Mouse (Mus musculus) cerebellum, adult 11-12 months (tissue): ENCODE results near the gene Ralgapb.

Experiments
- DNase-seq: peaks from one replicate; pipeline ENCODE4 v3.0.0; 2022

Gene Ralgapb

DNA sequence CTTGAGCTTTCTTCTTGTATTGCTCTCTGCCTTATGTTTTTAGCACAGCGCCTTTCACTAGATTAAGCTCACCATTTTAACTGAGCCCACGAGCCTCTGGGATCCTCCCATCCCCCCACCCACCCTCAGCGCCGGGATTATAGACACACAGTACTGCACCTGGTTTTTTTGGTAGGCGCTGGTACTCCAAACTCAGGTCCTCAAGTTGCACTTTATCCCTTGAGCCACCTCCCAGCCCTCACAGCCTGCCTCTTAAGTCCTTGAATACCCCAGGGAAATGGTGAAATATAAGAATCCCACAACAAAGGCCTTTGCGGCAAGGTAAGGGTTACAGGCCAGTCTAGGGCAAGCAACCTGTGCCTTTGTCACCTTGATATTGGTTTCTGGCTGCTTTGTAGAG, 110.2 kb downstream of the Ralgapb start:
- no peak for DNase-seq

DNA sequence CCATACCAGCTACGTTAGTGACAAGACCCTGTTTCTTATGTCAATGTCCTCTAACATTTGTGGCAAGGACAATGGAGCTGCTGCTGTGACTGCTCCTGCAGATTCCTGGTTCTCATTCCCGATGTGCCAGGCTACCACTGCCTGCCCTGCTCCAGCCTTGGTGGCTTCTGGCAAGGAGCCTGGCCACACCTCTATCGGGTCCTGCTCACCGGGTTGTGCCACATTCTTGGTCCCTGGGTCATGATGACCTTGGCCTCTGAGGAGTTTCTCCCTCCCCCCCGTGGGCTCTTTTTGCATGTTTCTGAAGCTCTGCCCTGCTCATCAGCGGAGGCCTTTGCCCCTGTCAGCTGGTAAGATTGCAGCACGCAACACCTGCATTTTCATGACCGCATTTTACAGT, 113.4 kb downstream of the Ralgapb start:
- no peak for DNase-seq

DNA sequence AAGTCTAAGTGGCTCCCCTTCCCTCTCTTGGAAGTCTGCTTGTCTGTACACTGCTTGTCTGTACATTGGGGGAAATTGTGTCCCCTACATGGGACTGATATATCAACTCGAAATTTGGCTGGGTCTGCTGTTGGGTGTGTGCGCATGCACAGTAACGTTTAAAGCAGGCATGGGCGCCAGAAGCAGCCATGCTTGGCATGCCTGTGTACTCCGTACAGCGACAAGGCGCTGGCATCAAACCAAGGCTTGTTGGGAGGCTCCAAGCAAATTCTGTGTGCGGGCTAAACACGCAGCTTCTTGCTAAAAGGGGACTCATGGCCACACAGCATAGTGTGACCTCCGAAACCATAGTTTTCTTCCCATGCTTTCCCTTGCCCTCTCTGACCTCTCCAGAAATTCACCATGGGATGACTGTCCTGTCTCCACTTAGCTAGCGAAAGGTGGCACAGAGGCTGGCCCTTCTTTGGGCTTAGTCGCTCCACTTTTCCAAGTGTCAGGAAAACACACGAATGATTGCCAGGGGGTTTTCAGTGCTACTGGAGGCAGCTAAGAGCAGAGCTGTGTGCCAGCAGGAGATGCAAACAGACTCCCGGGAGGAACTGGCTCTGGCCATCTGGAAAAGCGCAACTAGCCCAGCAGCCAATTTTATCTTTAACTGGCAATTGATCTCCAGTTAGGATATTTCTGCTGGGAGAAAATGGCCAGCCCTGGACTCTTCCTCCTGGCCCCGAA, 114.6 kb downstream of the Ralgapb start:
- DNase-seq = no peak

DNA sequence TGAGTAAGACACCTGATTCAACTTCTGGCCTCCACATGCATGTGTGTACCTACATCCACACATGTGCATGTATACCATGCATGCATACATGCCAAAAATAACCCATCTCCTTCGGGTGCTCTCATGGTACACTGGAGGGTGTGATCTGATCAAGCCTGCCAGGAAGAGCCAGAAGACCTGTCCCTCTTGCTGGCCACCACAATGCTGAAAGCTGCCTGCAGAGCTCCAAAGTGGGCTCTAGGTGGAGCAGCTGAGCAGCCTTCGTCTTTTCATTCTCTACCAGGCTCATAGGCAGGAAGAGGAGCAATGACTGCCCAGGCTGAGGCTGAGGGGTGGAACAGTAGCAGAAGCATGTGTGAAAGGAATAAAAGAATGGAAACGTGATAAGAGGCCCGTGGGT, 124.4 kb downstream of the Ralgapb start:
- peak; percentile 18 for DNase-seq

DNA sequence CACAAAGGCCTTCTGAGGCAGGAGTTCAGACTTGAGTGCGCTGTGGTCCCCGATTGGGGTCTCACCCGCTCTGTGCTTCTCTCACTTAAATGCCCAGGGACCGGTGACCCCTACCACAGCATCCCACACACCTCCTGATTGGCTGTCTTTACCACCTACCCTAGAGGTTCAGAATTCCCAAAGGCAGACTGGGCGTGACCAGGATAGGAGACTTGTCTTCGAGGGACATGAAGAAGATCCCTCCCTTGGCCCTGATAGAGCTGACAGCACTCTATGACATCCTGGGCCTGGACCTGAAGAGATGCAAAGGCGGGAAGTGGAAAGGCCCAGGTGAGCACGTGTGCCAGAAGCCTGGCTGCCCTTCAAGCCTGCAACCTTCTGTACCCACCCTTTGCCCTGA, 124.9 kb downstream of the Ralgapb start:
- DNase-seq = no peak

DNA sequence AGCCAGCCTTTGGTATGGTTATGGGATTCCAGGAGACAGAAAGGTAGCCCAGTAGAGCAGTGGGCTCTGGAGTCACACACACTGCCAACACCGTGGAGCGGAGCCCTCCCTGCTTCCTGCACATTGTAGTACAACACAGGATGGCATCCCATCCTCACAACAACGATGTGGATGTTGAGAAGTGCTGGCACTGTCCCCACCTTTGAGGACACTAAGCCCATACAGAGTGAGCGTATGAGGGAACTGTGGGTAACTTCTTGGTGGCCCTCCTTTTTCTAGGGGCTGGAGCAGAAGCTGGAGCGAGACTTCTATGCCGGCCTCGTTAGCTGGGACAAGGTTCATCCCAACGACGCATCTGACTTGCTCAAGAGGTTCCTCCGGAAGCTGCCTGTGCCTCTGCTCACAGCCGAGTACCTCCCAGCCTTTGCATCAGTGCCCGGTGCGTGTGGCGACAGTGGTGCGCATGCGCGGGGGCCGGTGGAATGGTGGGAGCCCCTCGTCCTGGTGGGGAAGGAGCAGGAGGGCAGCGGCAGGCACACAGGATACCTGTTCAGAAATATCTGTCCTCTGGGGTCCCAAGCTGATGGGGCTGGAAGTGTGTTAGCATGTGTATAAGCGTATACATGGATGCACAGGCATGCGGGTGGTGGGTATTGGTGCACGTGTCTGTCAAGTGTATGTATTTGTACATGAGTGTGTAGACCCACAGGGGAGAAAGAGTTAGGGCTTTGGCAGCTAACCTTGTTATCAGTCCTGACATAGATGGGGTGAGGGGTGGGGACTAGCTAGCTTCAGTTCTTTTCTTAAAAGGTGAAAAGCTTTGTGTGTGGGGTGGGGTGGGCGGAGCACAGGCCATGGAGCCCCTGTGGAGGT, 130.0 kb downstream of the Ralgapb start:
- DNase-seq = no peak

DNA sequence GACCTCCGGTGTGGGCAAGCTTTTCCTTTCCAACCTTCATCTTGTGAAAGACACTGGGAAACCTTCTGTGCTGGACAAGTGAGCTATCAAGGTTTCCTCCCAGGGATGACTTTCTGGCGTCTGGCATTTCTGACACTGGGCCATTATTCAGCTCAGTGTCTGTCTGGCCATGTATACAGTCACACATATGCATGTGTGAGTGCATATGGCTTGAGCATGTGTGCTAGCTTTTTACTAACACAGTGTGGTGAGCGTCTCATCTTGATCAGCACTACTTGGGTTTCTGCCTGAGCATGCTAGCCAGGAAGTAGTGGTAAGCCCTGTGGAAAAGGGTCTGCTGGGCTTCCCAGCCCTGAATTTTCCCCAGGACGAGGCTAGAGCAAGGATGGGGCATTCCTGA, 131.6 kb downstream of the Ralgapb start:
- DNase-seq = no peak

DNA sequence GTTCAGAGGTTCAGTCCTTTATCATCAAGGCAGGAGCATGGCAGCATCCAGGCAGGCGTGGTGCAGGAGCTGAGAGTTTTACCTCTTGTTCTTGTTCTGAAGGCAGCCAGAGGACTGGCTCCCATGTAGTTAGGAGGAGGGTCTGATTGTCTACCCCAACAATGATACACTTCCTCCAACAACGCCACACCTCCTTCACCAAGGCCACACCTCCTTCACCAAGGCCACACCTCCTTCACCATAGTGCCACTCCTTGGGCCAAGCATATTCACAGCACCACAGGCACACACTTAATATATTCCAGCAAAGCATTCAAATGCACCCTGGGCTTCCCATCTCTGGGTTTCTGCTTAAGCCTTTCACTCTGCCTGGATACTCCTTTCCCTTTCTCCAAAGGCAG, 135.6 kb downstream of the Ralgapb start:
- no peak for DNase-seq

DNA sequence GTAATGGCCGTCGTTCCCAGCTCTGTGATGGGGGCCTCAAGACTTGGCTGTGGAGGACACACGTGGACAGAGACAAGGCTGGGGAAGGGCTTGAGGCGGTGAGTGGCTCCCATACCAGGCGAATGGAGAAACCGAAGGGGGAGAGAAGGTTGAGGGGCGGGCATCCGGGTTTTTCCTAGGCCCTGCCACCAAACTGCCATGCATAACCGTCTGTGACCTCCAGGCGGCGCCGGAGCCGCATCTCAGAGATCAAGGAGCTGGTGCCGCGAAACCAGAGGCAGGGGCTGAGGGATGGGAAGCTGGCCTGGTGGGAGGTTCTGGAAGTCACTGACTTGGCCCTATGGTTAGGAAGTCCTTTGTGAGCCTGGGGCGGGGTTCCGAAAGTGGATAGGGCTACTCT, 137.1 kb downstream of the Ralgapb start:
- peak; percentile 39 for DNase-seq
